Mouse (Mus musculus) hindbrain, embryonic 15.5 days (tissue): Measurements from ENCODE around the gene Gcnt2. TPM values are rescaled to one million over a fixed set of nuclear protein-coding genes. Genes with fewer than 3 reads are reported as not detected.
"Not testable (repeated sequence)": the region's sequence is repeated elsewhere in the genome, so short reads cannot be mapped to it uniquely, and the experiment has no call there.

ENCODE experiments used
- ATAC-seq: fragments of 200-750 bp; cut with Nextera tagmentation; 2 replicates; pipeline ENCODE4 v1.8.0; 2017; ENCODE audit warnings: low read depth, moderate number of reproducible peaks, moderate TSS enrichment; ENCODE audit not compliant: low FRiP score
- H3K27ac ChIP-seq: fragments of 300-500 bp; sonication (generic); replicated peaks from 2 replicates; pipeline ENCODE4 v1.5.1; 2015; ENCODE audit warnings: mild to moderate bottlenecking, inconsistent platforms
- H3K27me3 ChIP-seq: fragments of 300-500 bp; sonication (generic); 2 replicates; pipeline ENCODE4 v1.6.1; 2015; ENCODE audit warnings: control low read depth, inconsistent platforms
- H3K36me3 ChIP-seq: fragments of 300-500 bp; sonication (generic); 2 replicates; pipeline ENCODE4 v1.6.1; 2015; ENCODE audit warnings: control low read depth, inconsistent platforms
- H3K4me1 ChIP-seq: fragments of 300-500 bp; sonication (generic); replicated peaks from 2 replicates; pipeline ENCODE4 v1.6.1; 2015; ENCODE audit warnings: control low read depth, inconsistent platforms
- H3K4me2 ChIP-seq: fragments of 300-500 bp; sonication (generic); 2 replicates; pipeline ENCODE4 v1.6.1; 2015; ENCODE audit warnings: moderate library complexity, mild to moderate bottlenecking, inconsistent platforms
- H3K4me3 ChIP-seq: fragments of 300-500 bp; sonication (generic); 2 replicates; pipeline ENCODE4 v1.5.1; 2015; ENCODE audit warnings: mild to moderate bottlenecking, inconsistent platforms
- H3K9ac ChIP-seq: fragments of 300-500 bp; sonication (generic); 2 replicates; pipeline ENCODE4 v1.6.1; 2015; ENCODE audit warnings: inconsistent platforms
- H3K9me3 ChIP-seq: fragments of 300-500 bp; sonication (generic); 2 replicates; pipeline ENCODE4 v1.6.1; 2016; ENCODE audit warnings: control low read depth, inconsistent platforms
- WGBS: fragments of 180-500 bp; shearing (Covaris S2); methylation state at CpG from one replicate; pipeline ENCODE4 v1.1.7; 2015; 5-methylcytosine and 5-hydroxymethylcytosine counted together
- polyA plus RNA-seq: library from polyadenylated mRNA; unstranded; fragments of >200 nt; fragmentation: Nextera tagmentation; extraction: Ambion mirVana; gene quantifications from 2 replicates; pipeline ENCODE4 v1.2.1, GENCODE M21; 2015

Gene Gcnt2
- polyA plus RNA-seq, 1 experiment from 2014 or later, result 6.8 TPM

- no peak overlapping the region for H3K4me3 ChIP-seq
- 79% methylated on average over 4 of the region's 4 CpGs for WGBS
- H3K4me1 ChIP-seq, result no peaks in the 10 kb centered on the region
- H3K9me3 ChIP-seq, result no peaks in the 10 kb centered on the region
- H3K27me3 ChIP-seq, result no peaks in the 10 kb centered on the region
- ATAC-seq, result no peak
- no peaks in the 10 kb centered on the region for H3K36me3 ChIP-seq
- H3K4me2 ChIP-seq, result no peak overlapping the region
- no peak overlapping the region for H3K9ac ChIP-seq
- H3K27ac ChIP-seq, result no peak overlapping the region
Observed at GRCm38 (mm10) chr13:40877589-40877988, 18.0 kb downstream of the Gcnt2 start.

- Histone ChIP-seq H3K4me3 (no peak overlapping the region), H3K27me3 (no peaks in the 10 kb centered on the region), H3K27ac (no peak overlapping the region), H3K4me1 (0 out of 2 replicates have a peak, but pooled peaks cover 5% of the 10 kb centered on the region), H3K9ac (no peak overlapping the region), H3K4me2 (no peak overlapping the region), H3K36me3 (no peaks in the 10 kb centered on the region), H3K9me3 (no peaks in the 10 kb centered on the region)
- WGBS, result 87% methylated on average over 8 of the region's 8 CpGs
- no peak for ATAC-seq
Observed at GRCm38 (mm10) chr13:40880557-40880956, 21.0 kb downstream of the Gcnt2 start.

GRCm38 (mm10) chr13:40882606-40883005, 23.1 kb downstream of the Gcnt2 start:
- 82% methylated on average over 5 of the region's 5 CpGs for WGBS
- Histone ChIP-seq H3K36me3 (no peaks in the 10 kb centered on the region), H3K4me3 (no peak overlapping the region), H3K9me3 (no peaks in the 10 kb centered on the region), H3K9ac (no peak overlapping the region), H3K4me2 (no peak overlapping the region), H3K27me3 (no peaks in the 10 kb centered on the region), H3K27ac (no peak overlapping the region), H3K4me1 (peaks cover 21% of the 10 kb centered on the region)
- no peak for ATAC-seq

- H3K4me3 ChIP-seq, result no peak overlapping the region
- peaks cover 26% of the 10 kb centered on the region for H3K4me1 ChIP-seq
- H3K36me3 ChIP-seq, result no peaks in the 10 kb centered on the region
- no peak overlapping the region for H3K9ac ChIP-seq
- no peaks in the 10 kb centered on the region for H3K27me3 ChIP-seq
- ATAC-seq, result no peak
- WGBS, result 60% methylated on average over 9 of the region's 9 CpGs
- H3K4me2 ChIP-seq, result no peak overlapping the region
- no peak overlapping the region for H3K27ac ChIP-seq
- H3K9me3 ChIP-seq, result no peaks in the 10 kb centered on the region
Observed at GRCm38 (mm10) chr13:40883903-40884302, 24.3 kb downstream of the Gcnt2 start.

- 62% methylated on average over 5 of the region's 5 CpGs for WGBS
- H3K4me2 ChIP-seq, result no peak overlapping the region
- no peak overlapping the region for H3K27ac ChIP-seq
- H3K4me3 ChIP-seq, result no peak overlapping the region
- ATAC-seq, result no peak
- H3K9me3 ChIP-seq, result no peaks in the 10 kb centered on the region
- H3K4me1 ChIP-seq, result peaks cover 26% of the 10 kb centered on the region
- no peaks in the 10 kb centered on the region for H3K27me3 ChIP-seq
- H3K36me3 ChIP-seq, result no peaks in the 10 kb centered on the region
- H3K9ac ChIP-seq, result no peak overlapping the region
Observed at GRCm38 (mm10) chr13:40884878-40885277, 25.3 kb downstream of the Gcnt2 start.

- Histone ChIP-seq H3K4me3 (peak overlapping the region; percentile 33), H3K4me1 (peaks cover 33% of the 10 kb centered on the region), H3K9ac (no peak overlapping the region), H3K27me3 (no peaks in the 10 kb centered on the region), H3K27ac (no peak overlapping the region), H3K36me3 (no peaks in the 10 kb centered on the region), H3K9me3 (no peaks in the 10 kb centered on the region), H3K4me2 (peak overlapping the region; percentile 54)
- ATAC-seq, result no peak
- WGBS, result 47% methylated on average over 10 of the region's 10 CpGs
Observed at GRCm38 (mm10) chr13:40885935-40886642, 26.5 kb downstream of the Gcnt2 start.

GRCm38 (mm10) chr13:40886643-40887381, 27.3 kb downstream of the Gcnt2 start:
- no peaks in the 10 kb centered on the region for H3K27me3 ChIP-seq
- H3K36me3 ChIP-seq, result no peaks in the 10 kb centered on the region
- peak; percentile 48; the same call in 1 of the 2 replicates for ATAC-seq
- H3K9ac ChIP-seq, result peak overlapping the region; percentile 21; the same call in 1 of the 2 replicates
- under 1% methylated on average over 22 of the region's 22 CpGs for WGBS
- peak overlapping the region; percentile 54 for H3K4me2 ChIP-seq
- H3K4me3 ChIP-seq, result peak overlapping the region; percentile 33
- H3K27ac ChIP-seq, result peak overlapping the region; percentile 14; the same call in 1 of the 2 replicates
- no peaks in the 10 kb centered on the region for H3K9me3 ChIP-seq
- peaks cover 33% of the 10 kb centered on the region for H3K4me1 ChIP-seq

- H3K4me1 ChIP-seq, result peaks cover 28% of the 10 kb centered on the region
- no peaks in the 10 kb centered on the region for H3K27me3 ChIP-seq
- no peak overlapping the region for H3K9ac ChIP-seq
- H3K36me3 ChIP-seq, result no peaks in the 10 kb centered on the region
- WGBS, result 46% methylated on average over 5 of the region's 5 CpGs
- 0 out of 2 replicates have a peak overlapping the region, but pooled peaks have one; percentile 9 for H3K4me3 ChIP-seq
- peak overlapping the region; percentile 42 for H3K4me2 ChIP-seq
- H3K9me3 ChIP-seq, result no peaks in the 10 kb centered on the region
- H3K27ac ChIP-seq, result peak overlapping the region; percentile 45; the same call in 1 of the 2 replicates
- ATAC-seq, result peak; percentile 55
Observed at GRCm38 (mm10) chr13:40890595-40890994, 31.0 kb downstream of the Gcnt2 start.

GRCm38 (mm10) chr13:40891369-40891768, 31.8 kb downstream of the Gcnt2 start:
- not testable (repeated sequence) for H3K9ac ChIP-seq, H3K27me3 ChIP-seq, ATAC-seq, H3K4me2 ChIP-seq, H3K36me3 ChIP-seq, H3K9me3 ChIP-seq, H3K4me3 ChIP-seq, H3K27ac ChIP-seq
- WGBS, result 97% methylated on average over 1 of the region's 1 CpGs
- peaks cover 22% of the 10 kb centered on the region for H3K4me1 ChIP-seq

- Histone ChIP-seq H3K27me3 (no peaks in the 10 kb centered on the region), H3K4me1 (peaks cover 16% of the 10 kb centered on the region), H3K4me3 (no peak overlapping the region), H3K4me2 (no peak overlapping the region), H3K9ac (no peak overlapping the region), H3K9me3 (no peaks in the 10 kb centered on the region), H3K27ac (no peak overlapping the region), H3K36me3 (no peaks in the 10 kb centered on the region)
- WGBS, result 78% methylated on average over 7 of the region's 7 CpGs
- no peak for ATAC-seq
Observed at GRCm38 (mm10) chr13:40892043-40892442, 32.5 kb downstream of the Gcnt2 start.

- no peak overlapping the region for H3K4me2 ChIP-seq
- H3K27ac ChIP-seq, result no peak overlapping the region
- H3K4me1 ChIP-seq, result peaks cover 13% of the 10 kb centered on the region
- no peak for ATAC-seq
- H3K27me3 ChIP-seq, result no peaks in the 10 kb centered on the region
- H3K9ac ChIP-seq, result no peak overlapping the region
- no peaks in the 10 kb centered on the region for H3K9me3 ChIP-seq
- H3K36me3 ChIP-seq, result no peaks in the 10 kb centered on the region
- H3K4me3 ChIP-seq, result no peak overlapping the region
- WGBS, result 79% methylated on average over 4 of the region's 4 CpGs
Observed at GRCm38 (mm10) chr13:40892547-40892946, 33.0 kb downstream of the Gcnt2 start.

GRCm38 (mm10) chr13:40893573-40893972, 34.0 kb downstream of the Gcnt2 start:
- no peaks in the 10 kb centered on the region for H3K36me3 ChIP-seq
- WGBS, result 88% methylated on average over 3 of the region's 3 CpGs

More at GRCm38 (mm10) chr13:40893573-40893972, 34.0 kb downstream of the Gcnt2 start:
- no peak for ATAC-seq
- Histone ChIP-seq H3K27ac (no peak overlapping the region), H3K9me3 (no peaks in the 10 kb centered on the region), H3K27me3 (no peaks in the 10 kb centered on the region), H3K4me2 (no peak overlapping the region), H3K4me3 (no peak overlapping the region), H3K9ac (no peak overlapping the region), H3K4me1 (peaks cover 7% of the 10 kb centered on the region)
